Mouse (Mus musculus) heart, postnatal 0 days (tissue): Measurements from ENCODE around the gene Slc36a3.

Experiments used
- CTCF ChIP-seq: IDR thresholded peaks from 2 replicates; pipeline ENCODE4 v1.5.1; 2016; ENCODE audit warnings: antibody characterized with exemption, control low read depth, low read depth
- EP300 ChIP-seq: IDR thresholded peaks from 2 replicates; pipeline ENCODE4 v1.6.1; 2016; ENCODE audit warnings: antibody characterized with exemption, low read depth

DNA sequence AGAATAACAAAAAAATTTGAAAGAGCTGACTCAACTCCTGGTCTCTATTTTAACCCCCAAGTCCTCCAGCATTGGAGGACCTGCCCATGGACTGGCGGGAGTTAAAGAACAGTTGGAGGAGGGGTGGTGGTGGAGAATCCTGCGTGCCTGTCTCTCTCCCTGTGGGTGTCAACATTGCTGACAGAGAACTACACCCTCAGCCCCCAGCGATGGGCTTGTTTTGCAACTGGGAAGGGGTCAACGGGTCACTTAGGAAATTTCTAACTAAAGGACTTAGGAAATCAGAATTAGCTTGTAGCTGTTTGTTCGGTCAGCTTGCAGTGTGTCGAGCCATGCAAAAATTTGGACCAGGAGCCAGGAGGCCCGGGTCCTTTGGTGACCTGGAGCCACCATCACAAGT, 31.6 kb upstream of the Slc36a3 start:
- TF ChIP-seq CTCF, result no peak
- TF ChIP-seq EP300, result no peak
